Mouse (Mus musculus) ES-Bruce4 (cell line): ENCODE results near the gene Rhou.

Experiments
- CTCF ChIP-seq: IDR thresholded peaks from one replicate; pipeline ENCODE4 v1.8.1; 2011; ENCODE audit warnings: low read depth, low read length
- POLR2A ChIP-seq: IDR thresholded peaks from one replicate; pipeline ENCODE4 v1.8.1; 2011; ENCODE audit warnings: low read length; ENCODE audit not compliant: insufficient read depth

GRCm38 (mm10) chr8:123632257-123632656 lies 21.5 kb upstream of the Rhou start:
- no peak for TF ChIP-seq CTCF
- no peak for TF ChIP-seq POLR2A
